Mouse (Mus musculus): Measurements from ENCODE around the gene Pwwp2b. TPM values are rescaled to one million over a fixed set of nuclear protein-coding genes. Genes with fewer than 3 reads are reported as not detected.

Pwwp2b gene
- total RNA-seq (2021) = 10 to 100 TPM in 1 of 2 experiments, 1 to 10 TPM in 1; 8.9 to 16.1 TPM
- 19.6 and 24.4 TPM in 2 replicates for polyA plus RNA-seq (2012; rRNA removed)
- long read RNA-seq, full-length matches to known transcripts = 38 of 42 reads
- long read RNA-seq, partial matches to known transcripts = 2 of 42 reads
- long read RNA-seq, other reads (novel, unspliced or antisense) = 2 of 42 reads

GRCm38 (mm10) chr7:139247881-139248614, at the start of gene Pwwp2b:
Gene Pwwp2b, plus strand, starts transcription at chr7:139248482.
- peak; percentile 93 for DNase-seq

- peak; percentile 58 for DNase-seq
These were observed 48.2 kb upstream of the Pwwp2b start for GRCm38 (mm10) chr7:139200108-139200507.

- no peak for DNase-seq
These were observed 47.1 kb upstream of the Pwwp2b start for GRCm38 (mm10) chr7:139201209-139201608.

- peak; percentile 44 for DNase-seq
These were observed 40.1 kb upstream of the Pwwp2b start for GRCm38 (mm10) chr7:139208023-139208772.

GRCm38 (mm10) chr7:139208773-139209095, 39.5 kb upstream of the Pwwp2b start:
- peak; percentile 80 for DNase-seq

- no peak for DNase-seq
These were observed 36.5 kb upstream of the Pwwp2b start for GRCm38 (mm10) chr7:139211761-139212160.

- peak; percentile 98 for DNase-seq
These were observed 35.2 kb upstream of the Pwwp2b start, which contains the start of the genes Lrrc27 and Stk32c for GRCm38 (mm10) chr7:139212754-139213745. Gene Lrrc27, plus strand, starts transcription at chr7:139212988. Gene Stk32c, minus strand, starts transcription at chr7:139213307.

GRCm38 (mm10) chr7:139213751-139214150, 34.5 kb upstream of the Pwwp2b start:
- DNase-seq = no peak

GRCm38 (mm10) chr7:139214160-139214559, 34.1 kb upstream of the Pwwp2b start:
- DNase-seq = no peak

- DNase-seq = peak; percentile 1
These were observed 33.5 kb upstream of the Pwwp2b start for GRCm38 (mm10) chr7:139214596-139215340.

GRCm38 (mm10) chr7:139215516-139215915, 32.8 kb upstream of the Pwwp2b start:
- no peak for DNase-seq

GRCm38 (mm10) chr7:139215946-139216345, 32.3 kb upstream of the Pwwp2b start:
- DNase-seq = peak; percentile 1

- no peak for DNase-seq
These were observed 31.8 kb upstream of the Pwwp2b start for GRCm38 (mm10) chr7:139216464-139216863.

GRCm38 (mm10) chr7:139217046-139217445, 31.2 kb upstream of the Pwwp2b start:
- no peak for DNase-seq

- peak; percentile 68 for DNase-seq
These were observed 29.5 kb upstream of the Pwwp2b start for GRCm38 (mm10) chr7:139218641-139219415.

- DNase-seq = peak; percentile 1
These were observed 28.8 kb upstream of the Pwwp2b start for GRCm38 (mm10) chr7:139219486-139219885.

- peak; percentile 56 for DNase-seq
These were observed 28.0 kb upstream of the Pwwp2b start for GRCm38 (mm10) chr7:139220303-139220702.

GRCm38 (mm10) chr7:139221072-139221471, 27.2 kb upstream of the Pwwp2b start:
- DNase-seq = no peak

- DNase-seq = no peak
These were observed 26.4 kb upstream of the Pwwp2b start for GRCm38 (mm10) chr7:139221856-139222255.

GRCm38 (mm10) chr7:139222341-139222740, 25.9 kb upstream of the Pwwp2b start:
- no peak for DNase-seq
